Mouse (Mus musculus) myocyte (in vitro differentiated cells): ENCODE measurements around the gene Magea8.
"Not testable (repeated sequence)": the region's sequence is repeated elsewhere in the genome, so short reads cannot be mapped to it uniquely, and the experiment has no call there.

Source experiments
- CEBPB ChIP-seq: IDR thresholded peaks from 2 replicates; pipeline ENCODE4 v1.6.1; 2011; ENCODE audit warnings: mild to moderate bottlenecking, moderate library complexity; ENCODE audit not compliant: poor library complexity, insufficient read depth, severe bottlenecking
- E2F4 ChIP-seq: IDR thresholded peaks from one replicate; pipeline ENCODE4 v1.6.1; 2011; ENCODE audit warnings: mild to moderate bottlenecking, control low read depth, moderate library complexity; ENCODE audit not compliant: insufficient read depth
- MAX ChIP-seq: IDR thresholded peaks from one replicate; pipeline ENCODE4 v1.6.1; 2011; ENCODE audit warnings: low read depth, mild to moderate bottlenecking, control low read depth
- MYOD1 ChIP-seq, 3 experiments: IDR thresholded peaks; one replicate each; pipeline ENCODE4 v1.6.1; 2011; ENCODE audit warnings: control low read depth in 2 of 3, low read depth in 2 of 3, mild to moderate bottlenecking in 2 of 3, moderate library complexity in 1 of 3; ENCODE audit not compliant: insufficient read length in 2 of 3, control insufficient read depth in 1 of 3
- MYOG ChIP-seq, 3 experiments: IDR thresholded peaks; one replicate each; pipeline ENCODE4 v1.6.1; 2011; ENCODE audit warnings: control low read depth in 2 of 3, low read depth in 2 of 3, mild to moderate bottlenecking in 2 of 3; ENCODE audit not compliant: insufficient read length in 2 of 3, control insufficient read depth in 1 of 3, insufficient read depth in 1 of 3
- POLR2A ChIP-seq: IDR thresholded peaks from one replicate; pipeline ENCODE4 v1.6.1; 2011; ENCODE audit warnings: low read depth, mild to moderate bottlenecking, control low read depth, moderate library complexity; ENCODE audit not compliant: insufficient read length
- POLR2AphosphoS2 ChIP-seq: IDR thresholded peaks from one replicate; pipeline ENCODE4 v1.6.1; 2011; ENCODE audit warnings: low read depth, control low read depth; ENCODE audit not compliant: insufficient read length
- TCF12 ChIP-seq: IDR thresholded peaks from one replicate; pipeline ENCODE4 v1.6.1; 2011; ENCODE audit warnings: mild to moderate bottlenecking, control low read depth; ENCODE audit not compliant: poor library complexity, insufficient read depth, severe bottlenecking
- TCF3 ChIP-seq: IDR thresholded peaks from one replicate; pipeline ENCODE4 v1.6.1; 2011; ENCODE audit warnings: low read depth, control low read depth; ENCODE audit not compliant: insufficient read length
- USF1 ChIP-seq: IDR thresholded peaks from one replicate; pipeline ENCODE4 v1.6.1; 2011; ENCODE audit warnings: low read depth, mild to moderate bottlenecking, control low read depth, moderate library complexity

- not testable (repeated sequence) for TF ChIP-seq USF1; E2F4; TCF12; MAX; POLR2A; POLR2AphosphoS2; MYOG (IDR thresholded peaks at IDR 0.05; ENCODE audit: control insufficient read depth in 1 of 3, insufficient read depth in 1 of 3, insufficient read length in 2 of 3, low read depth in 2 of 3); CEBPB; MYOD1 (IDR thresholded peaks at IDR 0.05; ENCODE audit: control insufficient read depth in 1 of 3, insufficient read length in 2 of 3, low read depth in 2 of 3); TCF3
These were observed at the start of gene Magea8 for GRCm38 (mm10) chrX:154995750-154996149.
